Mouse (Mus musculus) limb, embryonic 14.5 days (tissue): Measurements from ENCODE around the gene B3gnt2. TPM values are rescaled to one million over a fixed set of nuclear protein-coding genes. Genes with fewer than 3 reads are reported as not detected.

Experiments used
- ATAC-seq: fragments of 200-750 bp; cut with Nextera tagmentation; 2 replicates; pipeline ENCODE4 v1.8.0; 2017; ENCODE audit warnings: low read depth, moderate number of reproducible peaks, moderate TSS enrichment; ENCODE audit not compliant: low FRiP score
- DNase-seq: peaks from one replicate; pipeline ENCODE4 v3.0.0-alpha.2; 2015; ENCODE audit warnings: low spot score
- H3K27ac ChIP-seq: fragments of 300-500 bp; sonication (generic); replicated peaks from 2 replicates; pipeline ENCODE4 v1.5.1; 2014; ENCODE audit warnings: low read depth, mild to moderate bottlenecking, low read length, moderate library complexity, mixed read lengths
- H3K27me3 ChIP-seq: fragments of 300-500 bp; sonication (generic); 2 replicates; pipeline ENCODE4 v1.6.1; 2014; ENCODE audit warnings: low read length, mixed read lengths; ENCODE audit not compliant: control insufficient read depth, insufficient read depth
- H3K36me3 ChIP-seq: fragments of 300-500 bp; sonication (generic); 2 replicates; pipeline ENCODE4 v1.6.1; 2014; ENCODE audit warnings: mild to moderate bottlenecking, low read length, moderate library complexity, mixed read lengths; ENCODE audit not compliant: control insufficient read depth, insufficient read depth
- H3K4me1 ChIP-seq: fragments of 300-500 bp; sonication (generic); 2 replicates; pipeline ENCODE4 v1.6.1; 2014; ENCODE audit warnings: antibody characterized with exemption, low read length, mixed read lengths; ENCODE audit not compliant: control insufficient read depth, insufficient read depth
- H3K4me2 ChIP-seq: fragments of 300-500 bp; sonication (generic); replicated peaks from 2 replicates; pipeline ENCODE4 v1.6.1; 2014; ENCODE audit warnings: low read depth, mild to moderate bottlenecking, low read length, moderate library complexity; ENCODE audit not compliant: severe bottlenecking
- H3K4me3 ChIP-seq: fragments of 300-500 bp; sonication (generic); replicated peaks from 2 replicates; pipeline ENCODE4 v1.5.1; 2014; ENCODE audit warnings: low read length
- H3K9ac ChIP-seq: fragments of 300-500 bp; sonication (generic); 2 replicates; pipeline ENCODE4 v1.6.1; 2014; ENCODE audit warnings: mild to moderate bottlenecking, low read depth, low read length, moderate library complexity; ENCODE audit not compliant: severe bottlenecking
- H3K9me3 ChIP-seq: fragments of 300-500 bp; sonication (generic); 2 replicates; pipeline ENCODE4 v1.6.1; 2016; ENCODE audit warnings: low read length; ENCODE audit not compliant: control insufficient read depth
- POLR2A ChIP-seq: fragments of 200-500 bp; IDR thresholded peaks from 2 replicates; pipeline ENCODE4 v1.8.0; 2012; ENCODE audit warnings: inconsistent platforms, mild to moderate bottlenecking, moderate library complexity, borderline replicate concordance; ENCODE audit not compliant: insufficient read depth, insufficient read length; ENCODE audit errors: extremely low read depth
- WGBS: fragments of 180-500 bp; shearing (Covaris S2); extraction: QIAGEN DNeasy Blood & Tissue Kit; methylation state at CpG from one replicate; pipeline ENCODE4 v1.1.7; 2014; 5-methylcytosine and 5-hydroxymethylcytosine counted together
- polyA plus RNA-seq, 2 experiments: library from polyadenylated mRNA; depleted of rRNA in 1 of 2; stranded (reverse) in 1 of 2; unstranded in 1 of 2; fragments of >200 nt; fragmentation: Nextera tagmentation in 1 of 2; extraction: Ambion mirVana in 1 of 2; gene quantifications; 2 replicates each; pipeline versions ENCODE4 v1.2.1 to v1.2.3; 2012 to 2014

The B3gnt2 gene
- polyA plus RNA-seq, 2 experiments, result 6.2 to 9.7 TPM

DNA sequence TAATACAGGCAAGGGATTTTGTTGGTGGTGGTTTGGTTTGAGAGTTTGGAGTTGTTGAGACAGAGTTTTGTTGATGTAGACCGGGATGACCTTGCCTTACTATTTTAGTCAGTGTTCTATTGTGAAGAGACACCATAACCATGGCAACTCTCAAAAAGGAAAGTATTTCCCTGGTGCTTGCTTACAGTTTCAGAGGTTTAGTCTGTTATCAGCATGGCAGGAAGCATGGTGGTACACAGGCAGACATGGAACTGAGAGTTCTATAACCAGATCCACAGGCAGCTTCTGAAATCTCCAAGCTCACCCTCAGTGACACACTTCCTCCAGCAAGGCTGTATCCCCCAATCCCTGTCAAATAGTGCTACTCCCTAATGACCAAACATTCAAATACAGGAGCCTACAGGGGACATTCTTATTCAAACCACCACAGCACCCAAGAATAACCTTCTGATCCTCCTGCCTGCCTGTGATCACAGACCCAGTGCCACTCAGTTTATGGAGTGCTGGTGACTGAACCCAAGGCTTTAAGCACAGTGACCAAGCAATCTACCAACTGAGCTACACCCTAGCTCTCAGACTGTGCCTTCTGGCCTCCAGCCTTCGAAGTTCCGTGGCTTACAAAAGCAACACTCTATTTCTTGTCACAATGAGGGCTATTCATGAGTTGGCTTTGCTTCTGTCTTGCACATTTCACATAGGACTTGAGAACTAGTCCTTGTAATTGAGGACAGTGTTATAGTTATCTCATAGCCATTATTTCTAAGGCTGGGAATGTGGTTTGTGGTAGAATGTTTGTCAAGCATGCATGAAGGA lies 104.4 kb downstream of the B3gnt2 start:
- TF ChIP-seq POLR2A, result no peak
- Histone ChIP-seq H3K27ac (no peak overlapping the region), H3K4me1 (no peaks in the 10 kb centered on the region), H3K36me3 (no peaks in the 10 kb centered on the region), H3K9ac (no peak overlapping the region), H3K4me3 (no peak overlapping the region), H3K9me3 (no peaks in the 10 kb centered on the region), H3K4me2 (no peak overlapping the region), H3K27me3 (no peaks in the 10 kb centered on the region)
- WGBS, result 78% methylated on average over 3 of the region's 3 CpGs
- ATAC-seq (no peak), DNase-seq (no peak)

DNA sequence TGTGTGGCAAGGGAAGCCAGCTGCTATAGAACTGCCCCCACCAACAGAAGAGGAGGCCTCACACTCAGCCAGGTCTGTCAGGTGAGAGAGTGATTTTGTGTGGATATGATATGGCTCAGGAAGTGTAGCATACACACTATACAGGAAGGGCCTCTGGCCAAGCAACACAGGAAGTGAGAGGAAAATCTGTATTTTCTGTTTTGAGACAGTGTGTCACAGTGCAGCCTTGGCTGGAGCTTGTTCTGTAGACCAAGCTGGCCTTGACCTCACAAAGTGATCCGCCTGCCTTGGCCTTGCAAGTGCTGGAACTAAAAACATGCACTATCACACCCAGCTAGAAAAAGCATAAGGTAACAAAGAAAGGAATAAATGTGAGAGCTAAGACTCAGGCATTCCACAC lies 105.6 kb downstream of the B3gnt2 start:
- 73% methylated on average over 1 of the region's 1 CpGs for WGBS
- DNase-seq (no peak), ATAC-seq (no peak)
- H3K4me1 ChIP-seq, result no peaks in the 10 kb centered on the region
- no peak for TF ChIP-seq POLR2A
- H3K9ac ChIP-seq, result no peak overlapping the region
- no peak overlapping the region for H3K4me2 ChIP-seq
- no peak overlapping the region for H3K27ac ChIP-seq
- no peak overlapping the region for H3K4me3 ChIP-seq
- H3K27me3 ChIP-seq, result no peaks in the 10 kb centered on the region
- no peaks in the 10 kb centered on the region for H3K9me3 ChIP-seq
- no peaks in the 10 kb centered on the region for H3K36me3 ChIP-seq

- DNase-seq, result no peak
- no peaks in the 10 kb centered on the region for H3K27me3 ChIP-seq
- no peak overlapping the region for H3K27ac ChIP-seq
- no peak overlapping the region for H3K9ac ChIP-seq
- no peak for TF ChIP-seq POLR2A
- no peak overlapping the region for H3K4me2 ChIP-seq
- 32% methylated on average over 5 of the region's 5 CpGs for WGBS
- no peaks in the 10 kb centered on the region for H3K9me3 ChIP-seq
- no peaks in the 10 kb centered on the region for H3K4me1 ChIP-seq
- H3K4me3 ChIP-seq, result no peak overlapping the region
- H3K36me3 ChIP-seq, result no peaks in the 10 kb centered on the region
- ATAC-seq, result no peak
Observed at GRCm38 (mm10) chr11:22752596-22752995, 108.2 kb downstream of the B3gnt2 start.

DNA sequence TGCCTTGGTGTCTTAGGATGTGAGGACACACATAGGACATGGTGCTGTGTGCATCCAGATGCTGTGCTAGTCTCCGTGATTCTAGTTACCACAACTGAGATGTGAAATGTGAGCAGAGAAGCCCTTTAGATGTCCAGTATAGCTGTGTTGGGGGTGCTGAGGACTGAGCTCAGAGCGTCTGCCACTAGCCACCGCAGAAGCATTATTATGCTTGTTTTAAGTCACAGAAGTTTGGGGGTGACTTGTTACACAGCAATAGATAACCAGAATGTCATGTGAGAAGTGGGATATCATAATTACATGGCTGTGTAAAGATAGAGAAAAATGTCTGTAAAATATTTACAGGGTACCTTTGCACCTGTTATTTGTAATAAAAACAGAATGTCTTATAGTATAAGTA lies 109.2 kb downstream of the B3gnt2 start:
- no peak overlapping the region for H3K27ac ChIP-seq
- no peaks in the 10 kb centered on the region for H3K27me3 ChIP-seq
- H3K9ac ChIP-seq, result no peak overlapping the region
- ATAC-seq (no peak), DNase-seq (no peak)
- WGBS, result 89% methylated on average over 3 of the region's 3 CpGs
- no peak overlapping the region for H3K4me3 ChIP-seq
- H3K9me3 ChIP-seq, result peaks cover under 1% of the 10 kb centered on the region; the same call in 1 of the 2 replicates
- H3K4me2 ChIP-seq, result no peak overlapping the region
- TF ChIP-seq POLR2A, result no peak
- H3K36me3 ChIP-seq, result no peaks in the 10 kb centered on the region
- H3K4me1 ChIP-seq, result no peaks in the 10 kb centered on the region

DNA sequence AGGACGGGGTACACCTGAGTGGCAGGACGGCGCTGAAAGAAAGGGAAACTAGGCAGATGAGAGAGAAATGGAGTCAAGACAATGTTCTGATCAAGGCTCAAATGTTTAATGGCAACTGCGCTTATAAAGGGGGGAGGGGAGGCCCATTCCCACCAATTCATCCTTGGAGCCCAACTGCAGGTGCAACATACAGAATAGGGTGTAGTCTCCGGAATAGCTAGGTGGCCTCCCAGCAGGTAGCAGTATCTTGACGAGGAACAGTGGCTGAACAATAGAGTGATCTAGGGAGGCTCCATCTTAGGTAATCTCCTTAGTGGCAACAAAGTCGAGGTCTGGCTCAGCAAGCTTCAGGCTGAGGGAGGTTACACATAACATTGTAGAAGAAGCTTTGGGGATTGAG lies 113.4 kb downstream of the B3gnt2 start:
- Histone ChIP-seq H3K27ac (no peak overlapping the region), H3K4me2 (no peak overlapping the region), H3K9ac (no peak overlapping the region), H3K4me3 (no peak overlapping the region), H3K9me3 (peaks cover 10% of the 10 kb centered on the region; the same call in 1 of the 2 replicates), H3K36me3 (no peaks in the 10 kb centered on the region), H3K4me1 (no peaks in the 10 kb centered on the region), H3K27me3 (no peaks in the 10 kb centered on the region)
- TF ChIP-seq POLR2A, result no peak
- DNase-seq, result no peak
- no peak for ATAC-seq
- 89% methylated on average over 7 of the region's 7 CpGs for WGBS
